Mouse (Mus musculus): ENCODE measurements around the gene Uqcrc1.

DNA sequence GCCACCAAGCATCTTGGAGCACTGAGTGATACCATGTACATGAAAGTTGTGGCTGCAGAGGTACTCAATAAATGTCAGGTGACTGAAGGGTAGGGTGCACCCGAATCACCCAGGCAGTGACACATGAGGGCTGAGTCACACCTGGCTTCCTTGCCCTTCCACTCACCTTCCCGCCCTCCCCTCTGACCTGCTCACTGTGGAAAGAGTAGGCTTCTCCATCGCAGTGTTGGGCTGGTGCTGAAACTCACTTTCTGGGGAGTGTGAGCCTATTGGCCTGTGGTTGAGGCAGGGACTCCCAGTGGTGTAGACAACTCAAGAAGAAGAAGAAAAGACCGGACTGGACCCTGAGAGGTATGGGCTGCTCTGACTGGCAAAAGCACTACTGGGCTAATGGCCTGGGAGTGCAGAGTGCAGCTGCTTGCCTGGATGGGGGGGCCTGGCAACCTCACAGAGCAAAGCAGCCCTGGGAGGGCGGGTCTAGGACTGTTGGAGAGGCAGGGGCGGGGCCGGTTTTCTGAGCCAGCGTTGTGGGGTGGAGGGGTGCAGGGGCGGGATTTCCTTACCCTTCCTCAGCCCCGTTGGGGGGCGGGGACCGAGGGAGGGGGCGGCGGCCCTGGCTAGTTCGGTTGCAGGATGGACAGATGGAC lies 51.4 kb downstream of the Uqcrc1 start:
- TF ChIP-seq POLR2A (IDR thresholded peaks at IDR 0.05; ENCODE audit: low read depth, low read length) (no peak), CTCF (conservative IDR thresholded peaks at IDR 0.05; ENCODE audit: insufficient read depth, insufficient read length, low read depth, low read length) (no peak)

Data from kidney, adult 2 months (tissue).